Mouse (Mus musculus) heart, postnatal 36 days (tissue): Measurements from ENCODE around the gene Ift140. TPM values are rescaled to one million over a fixed set of nuclear protein-coding genes. Genes with fewer than 3 reads are reported as not detected.
"Not testable (repeated sequence)": the region's sequence is repeated elsewhere in the genome, so short reads cannot be mapped to it uniquely, and the experiment has no call there.

Experiments used
- DNase-seq, 2 experiments: peaks; one replicate each; pipeline ENCODE4 v3.0.0; 2021 to 2022
- intact Hi-C: fragments of 180-260 bp; cut with DNase I; formaldehyde crosslinking; loops from one replicate; pipeline ENCODE4 v1.15.1; 2025
- total RNA-seq, 2 experiments: library from RNA; stranded (reverse); gene quantifications; 2 replicates each; pipeline ENCODE4 v1.2.3; 2021

The Ift140 gene
- total RNA-seq, 2 experiments from 2014 or later: 5.7 to 7.3 TPM

DNA sequence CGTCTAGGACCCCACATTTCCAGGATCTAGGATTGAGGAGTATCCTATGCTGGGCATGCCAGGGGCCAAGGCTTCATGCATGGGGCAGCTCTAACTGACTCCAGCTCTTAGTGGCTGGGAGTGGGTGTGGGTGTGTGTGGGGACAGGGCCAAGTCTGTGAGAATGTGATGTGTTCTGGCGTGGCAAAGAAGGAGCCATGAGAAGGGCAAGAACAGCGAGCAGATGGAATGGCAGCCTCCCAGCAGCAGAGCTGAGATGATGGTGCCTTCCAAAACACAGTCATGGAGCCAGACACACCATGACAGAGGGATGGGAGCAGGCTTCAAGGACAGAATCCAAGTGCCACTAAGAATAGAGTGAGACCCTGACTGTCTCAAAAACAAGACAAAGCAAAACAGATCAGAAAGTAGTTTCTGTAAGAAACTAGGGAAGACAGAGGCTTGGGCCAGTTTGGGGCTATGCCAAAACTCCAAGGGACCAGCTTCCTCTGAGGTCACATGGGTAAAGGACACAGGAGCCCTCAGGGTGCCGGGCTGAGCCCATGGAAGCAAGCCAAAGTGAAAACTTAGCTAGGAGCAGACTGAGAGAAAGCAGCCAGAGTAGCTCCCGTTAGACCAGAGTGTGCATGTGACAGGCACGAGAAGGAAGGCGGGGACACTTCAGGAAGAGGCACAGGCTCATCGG is 96.0 kb downstream of the Ift140 start:
- intact Hi-C loops: no loop called here
- DNase-seq: peak; percentile 27 to 35

- intact Hi-C loops: no loop called here
- no peak for DNase-seq
Observed at GRCm38 (mm10) chr17:25112423-25112810, 96.5 kb downstream of the Ift140 start.

- intact Hi-C loops: loop anchor here (2.0 to 5.0 kb wide), 5 partner anchors 18 to 157 kb away; partner anchors contain the start of genes BC003965, Clcn7, Tmem204 and Ube2i
- no peak for DNase-seq
Observed at GRCm38 (mm10) chr17:25114908-25115645, 99.2 kb downstream of the Ift140 start.

- DNase-seq: peak; percentile 96
Observed at GRCm38 (mm10) chr17:25115664-25116432, 100.0 kb downstream of the Ift140 start, which contains the start of gene Telo2. Gene Telo2 (minus strand): TSS chr17:25115967.

GRCm38 (mm10) chr17:25117263-25117662 is 101.4 kb downstream of the Ift140 start:
- intact Hi-C loops: loop anchor here (5.0 kb wide), 3 partner anchors 50 to 155 kb away; partner anchors contain the start of genes BC003965 and Ube2i
- no peak for DNase-seq

More at GRCm38 (mm10) chr17:25115664-25116432, 100.0 kb downstream of the Ift140 start, which contains the start of gene Telo2:
- intact Hi-C loops: loop anchor here (2.0 to 5.0 kb wide), 5 partner anchors 17 to 156 kb away; partner anchors contain the start of genes BC003965, Clcn7, Tmem204 and Ube2i

- intact Hi-C loops: no loop called here
- no peak for DNase-seq
Observed at GRCm38 (mm10) chr17:25120406-25120805, 104.5 kb downstream of the Ift140 start, which contains the start of gene Ptx4. Gene Ptx4 (plus strand): TSS chr17:25120760.

- intact Hi-C loops: no loop called here
Observed at GRCm38 (mm10) chr17:25123979-25124378, 108.1 kb downstream of the Ift140 start.

DNA sequence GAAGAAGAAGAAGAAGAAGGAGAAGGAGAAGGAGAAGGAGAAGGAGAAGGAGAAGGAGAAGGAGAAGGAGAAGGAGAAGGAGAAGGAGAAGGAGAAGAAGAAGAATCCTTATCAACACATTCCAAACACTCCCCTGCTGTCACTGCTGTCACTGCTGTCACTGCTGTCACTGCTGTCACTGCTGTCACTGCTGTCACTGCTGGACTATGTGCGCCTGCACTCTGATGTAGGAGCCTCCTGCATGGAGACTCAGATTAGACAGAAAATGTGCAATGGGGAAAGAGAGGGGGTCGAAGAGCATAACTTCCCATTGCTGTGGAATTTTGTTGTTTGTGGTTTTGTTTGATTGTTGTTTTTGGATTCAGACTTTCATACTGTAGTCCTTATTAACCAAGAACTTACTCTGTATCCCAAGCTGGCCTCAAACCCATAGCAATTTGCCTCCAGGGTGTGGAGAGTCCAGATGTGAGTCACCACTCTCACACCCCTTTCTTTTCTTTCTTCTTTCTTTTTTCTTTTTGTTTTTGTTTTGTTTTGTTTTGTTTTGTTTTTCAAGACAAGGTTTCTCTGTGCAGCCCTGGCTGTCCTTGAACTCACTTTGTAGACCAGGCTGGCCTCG is 109.7 kb downstream of the Ift140 start:
- not testable (repeated sequence) for DNase-seq

More at GRCm38 (mm10) chr17:25123979-25124378, 108.1 kb downstream of the Ift140 start:
- DNase-seq: peak in 1 of 2 experiments; percentile 25

DNA sequence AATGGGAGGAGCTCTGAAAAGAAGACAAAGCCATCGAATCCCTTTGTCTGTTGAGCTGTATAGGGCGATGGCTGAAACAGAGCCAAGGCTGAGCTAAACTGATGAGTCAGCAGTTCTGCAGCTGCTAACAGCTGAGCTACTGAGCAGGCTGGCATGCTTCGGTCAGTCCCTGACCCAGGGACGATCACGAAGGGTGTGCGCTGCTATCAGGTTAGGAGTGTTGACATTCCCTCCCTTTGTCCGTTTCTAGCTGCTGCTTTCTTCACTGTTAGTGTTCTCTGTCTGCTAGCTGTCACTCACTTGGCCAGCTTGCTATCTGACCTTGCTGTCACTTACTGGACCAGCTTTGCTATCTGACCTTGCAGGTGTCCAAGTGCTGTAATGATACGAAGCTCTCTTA is 111.2 kb downstream of the Ift140 start:
- intact Hi-C loops: no loop called here
- no peak for DNase-seq

More for the DNA sequence above, 109.7 kb downstream of the Ift140 start:
- intact Hi-C loops: not testable (repeated sequence)

DNA sequence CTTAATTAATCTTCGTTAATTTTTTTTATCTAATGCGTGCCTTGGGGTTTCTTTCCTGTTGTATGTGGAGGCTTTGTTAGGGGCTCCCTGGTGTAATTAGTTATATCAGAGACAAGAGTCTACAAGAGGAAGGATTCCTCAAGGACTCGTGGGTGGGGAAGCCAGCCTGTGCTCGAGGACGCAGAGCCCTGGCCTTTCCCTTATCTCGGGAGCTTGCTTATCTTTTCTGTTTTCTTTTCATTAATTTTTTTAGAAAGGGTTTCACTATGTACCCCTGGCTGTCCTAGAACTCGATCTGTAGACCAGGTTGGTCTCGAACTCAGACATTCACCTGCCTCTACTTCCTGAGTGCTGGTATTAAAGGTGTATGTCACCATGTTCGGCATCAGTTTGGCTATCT is 111.8 kb downstream of the Ift140 start:
- DNase-seq: no peak
- intact Hi-C loops: no loop called here

- intact Hi-C loops: loop anchor here (5.0 kb wide), 1 partner anchor 142 kb away; the partner anchor contains the start of gene Ube2i
- no peak for DNase-seq
Observed at GRCm38 (mm10) chr17:25130060-25130459, 114.2 kb downstream of the Ift140 start.

GRCm38 (mm10) chr17:25133275-25133698 is 117.4 kb downstream of the Ift140 start, which contains the start of gene Clcn7:
Gene Clcn7 (plus strand): TSS chr17:25133391.
- DNase-seq: peak; percentile 94
- intact Hi-C loops: loop anchor here (2.0 to 5.0 kb wide), 3 partner anchors 18 to 139 kb away; partner anchors contain the start of genes Telo2 and Ube2i

DNA sequence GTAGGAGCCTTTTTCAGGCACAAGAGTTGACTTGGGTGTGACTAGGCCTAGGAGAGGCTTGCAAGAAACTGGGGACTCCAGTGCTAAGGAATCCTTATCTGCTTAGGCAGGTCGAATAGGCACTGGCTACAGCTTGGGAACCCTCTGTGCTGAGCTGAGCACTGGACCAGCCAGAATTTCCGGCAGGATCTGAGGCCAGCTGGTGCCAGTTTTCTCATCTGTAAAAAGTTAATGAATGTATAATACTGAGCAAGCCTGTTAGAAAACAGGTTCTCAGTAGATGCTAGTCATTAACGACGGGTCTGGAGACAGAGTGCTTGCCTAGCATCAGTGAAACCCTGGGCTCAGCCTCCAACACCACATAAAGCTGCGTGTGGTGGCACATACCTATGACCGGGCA is 119.7 kb downstream of the Ift140 start:
- intact Hi-C loops: no loop called here
- DNase-seq: no peak

DNA sequence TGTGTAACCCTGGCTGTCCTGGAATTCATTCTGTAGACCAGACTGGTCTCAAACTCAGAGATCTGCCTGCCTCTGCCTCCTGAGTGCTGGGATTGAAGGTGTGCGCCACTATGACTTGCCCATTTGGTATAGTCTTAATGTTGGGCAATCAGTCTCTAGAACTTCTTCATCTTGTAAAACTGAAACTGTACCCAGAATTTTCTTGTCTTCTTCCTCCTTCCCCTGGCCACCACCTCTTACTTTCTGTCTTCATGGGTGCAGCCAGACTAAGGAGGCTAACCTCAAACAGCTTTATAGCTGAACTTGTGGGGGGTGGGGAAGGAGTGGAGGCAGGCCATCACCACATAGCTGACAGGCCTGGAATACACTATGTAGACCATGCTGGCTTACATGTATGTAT is 122.9 kb downstream of the Ift140 start:
- intact Hi-C loops: no loop called here
- no peak for DNase-seq

DNA sequence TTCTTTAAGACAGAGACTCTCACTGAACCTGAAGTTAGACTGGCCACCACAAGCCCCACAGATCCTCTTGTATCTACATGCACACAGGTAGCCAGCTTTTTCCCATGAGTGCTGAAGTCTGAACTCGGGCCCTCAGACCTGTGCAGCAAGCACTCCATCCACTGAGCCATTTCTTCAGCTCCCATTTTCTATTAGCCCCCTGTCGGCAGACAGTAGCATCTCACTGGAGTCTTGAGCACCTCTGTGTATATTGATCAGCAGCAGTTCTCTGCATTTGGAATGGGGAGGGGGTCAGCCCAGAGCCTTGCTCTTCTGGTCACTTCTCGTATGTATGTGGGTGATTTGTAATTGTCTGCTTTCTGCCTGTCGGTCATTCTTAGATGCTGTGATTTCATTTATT is 124.1 kb downstream of the Ift140 start:
- intact Hi-C loops: no loop called here
- DNase-seq: no peak

Other genes with a start within 250 kb of the Ift140 start
- not detected for gene Meiob, start 211.8 kb upstream of the Ift140 start, total RNA-seq
- gene Hagh, start 175.9 kb upstream of the Ift140 start, total RNA-seq: 100 to 1,000 TPM; 102 to 104 TPM
- 10 to 100 TPM; 72.0 to 76.5 TPM for gene Fahd1, start 165.7 kb upstream of the Ift140 start, total RNA-seq
- gene Igfals, start 150.1 kb upstream of the Ift140 start, total RNA-seq: 1 to 10 TPM; 7.7 to 8.8 TPM
- gene Nubp2, start 129.7 kb upstream of the Ift140 start, total RNA-seq: 10 to 100 TPM; 20.0 to 22.4 TPM
- gene Spsb3, start 129.4 kb upstream of the Ift140 start, total RNA-seq: 10 to 100 TPM; 26.3 to 28.0 TPM
- 10 to 100 TPM; 18.8 to 19.0 TPM for gene Eme2, start 121.0 kb upstream of the Ift140 start, total RNA-seq
- 100 to 1,000 TPM; 103 to 113 TPM for gene Mrps34, start 121.0 kb upstream of the Ift140 start, total RNA-seq
- gene Nme3, start 119.6 kb upstream of the Ift140 start, total RNA-seq: 10 to 100 TPM; 30.2 to 32.4 TPM
- gene Mapk8ip3, start 79.1 kb upstream of the Ift140 start, total RNA-seq: 10 to 100 TPM; 58.9 to 63.0 TPM
- 1 to 10 TPM; 6.4 to 7.9 TPM for gene Jpt2, start 55.4 kb upstream of the Ift140 start, total RNA-seq
- 10 to 100 TPM; 12.6 to 13.1 TPM for gene Cramp1l, start 297 bp upstream of the Ift140 start, total RNA-seq
- 10 to 100 TPM; 34.5 to 36.7 TPM for gene Tmem204, start 67.5 kb downstream of the Ift140 start, total RNA-seq
- 10 to 100 TPM; 12.4 to 12.7 TPM for gene Telo2, start 99.9 kb downstream of the Ift140 start, total RNA-seq
- 1 to 10 TPM; 4.2 to 6.7 TPM for gene Ptx4, start 104.7 kb downstream of the Ift140 start, total RNA-seq
- gene Clcn7, start 117.3 kb downstream of the Ift140 start, total RNA-seq: 10 to 100 TPM; 28.7 to 34.3 TPM
- gene Ccdc154, start 146.4 kb downstream of the Ift140 start, total RNA-seq: not detected
- not detected for gene Gm38655, start 159.4 kb downstream of the Ift140 start, total RNA-seq
- 10 to 100 TPM; 20.8 to 22.5 TPM for gene BC003965, start 168.5 kb downstream of the Ift140 start, total RNA-seq
- gene Unkl, start 172.3 kb downstream of the Ift140 start, total RNA-seq: 10 to 100 TPM in 1 of 2 experiments, 1 to 10 TPM in 1; 8.7 to 10.2 TPM
- gene Gnptg, start 224.0 kb downstream of the Ift140 start, total RNA-seq: 10 to 100 TPM; 13.9 TPM
- gene Tsr3, start 224.1 kb downstream of the Ift140 start, total RNA-seq: 10 to 100 TPM in 1 of 2 experiments, 1 to 10 TPM in 1; 8.6 to 11.0 TPM
- gene Baiap3, start 240.3 kb downstream of the Ift140 start, total RNA-seq: under 1 TPM; 0.42 to 0.43 TPM